Mouse (Mus musculus) left cerebral cortex, postnatal 25 days (tissue): ENCODE measurements at regions not wholly inside any gene's neighbourhood (a gene's known extent, or its start where the extent isn't known, plus 50 kb on each side); places are given as distances from the start of the nearest gene placed in this dataset.

Experiments used
- DNase-seq, 2 experiments: peaks; one replicate each; pipeline ENCODE4 v3.0.0; 2022; ENCODE audit warnings: low spot score in 2 of 2, mixed read lengths in 1 of 2
- intact Hi-C: fragments of 180-260 bp; cut with DNase I; formaldehyde crosslinking; loops from one replicate; pipeline ENCODE4 v1.15.1; 2025

DNA sequence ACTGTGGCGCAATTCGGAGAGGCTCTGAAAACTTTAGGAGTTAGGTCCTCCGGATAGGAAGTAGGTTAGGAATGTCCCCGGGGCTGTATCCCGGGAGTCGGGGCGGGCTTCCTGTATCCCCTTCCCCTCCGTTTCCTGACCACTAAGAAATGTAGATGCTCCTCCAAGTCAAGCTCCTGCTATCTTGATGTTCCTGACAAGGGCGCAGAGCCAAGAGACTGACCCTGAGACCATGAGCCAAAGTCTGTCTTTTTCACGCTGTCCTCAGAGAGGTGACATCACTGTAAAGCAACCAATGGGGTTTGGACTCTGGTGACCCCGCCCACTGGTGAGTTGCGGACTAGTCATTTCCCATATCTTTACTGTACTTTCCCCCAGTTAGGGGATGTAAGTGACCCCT, 51.8 kb upstream of the Rgma start:
- DNase-seq: no peak
- intact Hi-C loops: loop anchor here (10.0 kb wide), 1 partner anchor 89 kb away; no protein-coding TSS in a partner anchor

DNA sequence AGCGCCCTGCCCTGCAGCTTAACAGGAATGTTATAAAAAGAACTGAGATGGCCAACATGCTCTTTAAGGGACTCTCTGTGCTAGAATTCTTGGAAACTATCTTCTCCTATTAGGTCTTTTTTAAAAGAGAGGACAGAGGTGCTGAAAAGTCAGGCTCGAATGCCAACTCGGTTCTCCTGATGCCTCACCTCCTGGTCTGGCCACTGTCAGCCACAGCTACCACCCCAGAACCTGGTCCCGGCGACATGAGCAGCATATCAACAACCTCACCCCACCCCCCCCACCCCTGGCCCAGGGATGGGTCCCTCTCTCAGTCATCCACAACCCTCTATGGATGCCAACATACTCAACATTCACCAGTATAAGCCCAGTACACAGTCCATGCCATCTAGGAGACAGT, 49.8 kb upstream of the Rgma start:
- no peak for DNase-seq
- intact Hi-C loops: loop anchor here (10.0 kb wide), 1 partner anchor 91 kb away; no protein-coding TSS in a partner anchor
